Mouse (Mus musculus) midbrain, embryonic 11.5 days (tissue): ENCODE measurements at regions not wholly inside any gene's neighbourhood (a gene's known extent, or its start where the extent isn't known, plus 50 kb on each side); places are given as distances from the start of the nearest gene placed in this dataset.

Experiments used
- ATAC-seq: fragments of 200-750 bp; cut with Nextera tagmentation; 2 replicates; pipeline ENCODE4 v1.8.0; 2017; ENCODE audit warnings: moderate TSS enrichment, moderate library complexity; ENCODE audit not compliant: low FRiP score
- DNase-seq: peaks from one replicate; pipeline ENCODE4 v3.0.0; 2015; ENCODE audit warnings: low spot score; ENCODE audit errors: missing footprints
- H3K27ac ChIP-seq: fragments of 300-500 bp; sonication (generic); 2 replicates; pipeline ENCODE4 v1.5.1; 2014; ENCODE audit warnings: low read depth, low read length
- H3K27me3 ChIP-seq: fragments of 300-500 bp; sonication (generic); 2 replicates; pipeline ENCODE4 v1.6.1; 2014; ENCODE audit warnings: mild to moderate bottlenecking, low read length, moderate library complexity, mixed read lengths; ENCODE audit not compliant: control insufficient read depth, insufficient read depth
- H3K36me3 ChIP-seq: fragments of 300-500 bp; sonication (generic); 2 replicates; pipeline ENCODE4 v1.6.1; 2014; ENCODE audit warnings: mild to moderate bottlenecking, low read length, moderate library complexity, mixed read lengths; ENCODE audit not compliant: control insufficient read depth, insufficient read depth
- H3K4me1 ChIP-seq: fragments of 300-500 bp; sonication (generic); 2 replicates; pipeline ENCODE4 v1.6.1; 2014; ENCODE audit warnings: low read length; ENCODE audit not compliant: control insufficient read depth, insufficient read depth
- H3K4me2 ChIP-seq: fragments of 300-500 bp; sonication (generic); 2 replicates; pipeline ENCODE4 v1.6.1; 2014; ENCODE audit warnings: mild to moderate bottlenecking, moderate library complexity
- H3K4me3 ChIP-seq: fragments of 300-500 bp; sonication (generic); 2 replicates; pipeline ENCODE4 v1.5.1; 2014; ENCODE audit warnings: low read depth, low read length
- H3K9ac ChIP-seq: fragments of 300-500 bp; sonication (generic); 2 replicates; pipeline ENCODE4 v1.6.1; 2014; ENCODE audit warnings: low read length
- H3K9me3 ChIP-seq: fragments of 300-500 bp; sonication (generic); 2 replicates; pipeline ENCODE4 v1.6.1; 2016; ENCODE audit warnings: low read length; ENCODE audit not compliant: control insufficient read depth
- WGBS: fragments of 180-500 bp; shearing (Covaris S2); extraction: QIAGEN DNeasy Blood & Tissue Kit; methylation state at CpG from one replicate; pipeline ENCODE4 v1.1.7; 2014; 5-methylcytosine and 5-hydroxymethylcytosine counted together

DNA sequence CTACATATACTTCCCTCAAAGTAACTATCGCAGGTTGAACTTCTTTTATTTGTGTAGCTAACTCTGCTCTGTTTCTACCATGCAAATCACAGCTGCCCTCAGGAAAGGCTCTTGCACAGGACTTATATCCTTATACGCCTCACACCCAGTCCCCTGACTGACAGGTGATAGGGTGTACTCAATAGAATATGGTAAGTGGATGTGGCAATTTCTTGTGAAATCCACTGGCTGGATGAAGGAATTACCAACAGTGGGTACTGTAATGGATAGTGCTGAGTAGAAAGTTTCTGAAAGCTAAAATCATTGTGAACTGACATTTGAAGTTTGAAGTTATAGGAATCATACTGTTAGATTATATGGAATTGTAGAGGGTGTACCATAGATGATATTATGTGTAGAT, 227.5 kb upstream of the Pik3r1 start:
- Histone ChIP-seq H3K4me2 (no peak overlapping the region), H3K9me3 (no peaks in the 10 kb centered on the region), H3K4me1 (no peaks in the 10 kb centered on the region), H3K27me3 (no peaks in the 10 kb centered on the region), H3K4me3 (no peak overlapping the region), H3K9ac (no peak overlapping the region), H3K27ac (no peak overlapping the region), H3K36me3 (no peaks in the 10 kb centered on the region)
- DNase-seq (no peak), ATAC-seq (no peak)
- 93% methylated on average over 2 of the region's 2 CpGs for WGBS

DNA sequence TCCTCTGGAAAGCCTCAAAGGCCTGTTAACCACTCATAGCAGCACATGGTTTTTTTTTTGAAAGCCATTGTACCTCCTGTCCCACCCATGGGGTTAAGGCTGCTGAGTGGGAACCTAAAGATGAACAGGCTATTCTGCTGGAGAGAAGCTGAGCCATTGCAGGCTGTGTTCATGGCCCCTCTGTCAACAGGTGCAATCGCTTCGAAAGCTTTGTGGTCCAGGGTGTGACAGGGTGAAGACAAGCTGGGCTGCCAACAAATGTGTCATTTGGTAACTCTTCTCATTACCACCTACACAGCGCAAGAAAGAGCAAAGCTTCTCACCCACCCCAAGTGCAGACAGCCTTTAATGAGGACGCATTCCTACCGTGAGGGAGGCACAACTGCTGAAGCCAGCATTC, 228.1 kb upstream of the Pik3r1 start:
- Histone ChIP-seq H3K4me3 (no peak overlapping the region), H3K9ac (no peak overlapping the region), H3K4me1 (no peaks in the 10 kb centered on the region), H3K9me3 (no peaks in the 10 kb centered on the region), H3K4me2 (no peak overlapping the region), H3K27ac (no peak overlapping the region), H3K36me3 (no peaks in the 10 kb centered on the region), H3K27me3 (no peaks in the 10 kb centered on the region)
- DNase-seq (no peak), ATAC-seq (no peak)
- 79% methylated on average over 5 of the region's 5 CpGs for WGBS

DNA sequence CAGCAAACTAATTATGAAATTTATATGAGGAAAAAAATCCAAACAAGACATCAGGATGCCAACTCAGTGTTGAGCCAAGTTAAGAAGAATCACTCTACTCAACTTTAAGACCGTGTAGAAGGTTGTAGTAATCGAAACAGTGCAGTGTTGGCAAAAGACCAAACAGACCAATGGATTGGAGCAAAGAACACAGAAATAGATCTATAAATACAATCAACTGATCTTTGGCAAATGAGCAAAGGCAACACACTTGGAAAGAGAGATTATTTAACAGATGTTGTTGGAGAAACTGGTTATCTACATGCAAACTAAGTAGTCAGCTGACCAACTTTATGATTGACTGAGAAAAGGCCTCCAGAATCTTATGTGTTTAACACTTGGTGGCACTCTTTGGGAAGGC, 229.4 kb upstream of the Pik3r1 start:
- Histone ChIP-seq H3K4me1 (no peaks in the 10 kb centered on the region), H3K4me3 (no peak overlapping the region), H3K4me2 (no peak overlapping the region), H3K9me3 (no peaks in the 10 kb centered on the region), H3K9ac (no peak overlapping the region), H3K27me3 (no peaks in the 10 kb centered on the region), H3K27ac (no peak overlapping the region), H3K36me3 (no peaks in the 10 kb centered on the region)
- WGBS = 96% methylated on average over 2 of the region's 2 CpGs
- ATAC-seq (no peak), DNase-seq (no peak)

DNA sequence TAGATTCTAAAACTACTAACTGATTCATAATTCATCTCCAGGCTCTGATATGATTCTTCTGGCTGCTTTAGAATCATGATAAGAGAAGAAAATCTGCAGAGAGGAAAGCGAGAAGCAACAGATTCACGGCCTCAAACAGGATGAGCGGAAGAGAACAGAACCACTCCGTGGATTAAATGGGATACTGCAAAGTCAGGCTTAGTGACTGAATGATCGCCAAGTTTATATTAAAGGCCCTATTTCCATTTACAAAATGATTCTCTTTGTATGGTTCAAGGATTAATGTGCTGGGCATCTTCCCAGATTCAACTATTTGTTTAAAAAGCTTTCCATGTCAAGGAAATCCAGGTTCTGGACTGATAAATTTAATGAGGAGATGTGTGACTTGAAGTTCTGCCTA, 238.5 kb upstream of the Pik3r1 start:
- no peak for DNase-seq
- no peak for ATAC-seq
- Histone ChIP-seq H3K4me2 (no peak overlapping the region), H3K9ac (no peak overlapping the region), H3K4me3 (no peak overlapping the region), H3K36me3 (no peaks in the 10 kb centered on the region), H3K27me3 (no peaks in the 10 kb centered on the region), H3K9me3 (no peaks in the 10 kb centered on the region), H3K4me1 (no peaks in the 10 kb centered on the region), H3K27ac (no peak overlapping the region)
- WGBS = 93% methylated on average over 5 of the region's 5 CpGs

DNA sequence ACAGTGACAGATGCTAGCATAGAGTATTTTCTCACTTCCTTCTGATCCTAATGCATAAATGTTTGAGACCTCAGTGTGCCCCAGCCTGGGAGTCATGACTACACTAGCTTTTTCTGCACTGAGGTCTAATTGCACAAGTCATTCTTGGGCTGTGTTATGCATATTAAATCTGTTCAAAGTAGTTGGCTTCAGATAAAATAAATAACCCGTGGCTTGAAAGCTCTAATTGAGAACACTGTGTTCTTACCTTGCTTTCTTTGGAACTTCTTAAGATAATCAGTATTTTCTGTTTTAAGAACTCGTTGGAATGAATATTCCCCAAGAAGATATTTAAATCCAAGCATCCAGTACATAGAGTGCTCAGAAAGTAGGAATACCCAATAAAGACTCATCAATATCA, 243.9 kb upstream of the Pik3r1 start:
- H3K4me1 ChIP-seq = no peaks in the 10 kb centered on the region
- no peaks in the 10 kb centered on the region for H3K27me3 ChIP-seq
- H3K27ac ChIP-seq = no peak overlapping the region
- H3K36me3 ChIP-seq = no peaks in the 10 kb centered on the region
- H3K4me3 ChIP-seq = no peak overlapping the region
- H3K4me2 ChIP-seq = no peak overlapping the region
- DNase-seq (no peak), ATAC-seq (no peak)
- H3K9ac ChIP-seq = no peak overlapping the region
- H3K9me3 ChIP-seq = no peaks in the 10 kb centered on the region
- WGBS = 84% methylated on average over 2 of the region's 2 CpGs

DNA sequence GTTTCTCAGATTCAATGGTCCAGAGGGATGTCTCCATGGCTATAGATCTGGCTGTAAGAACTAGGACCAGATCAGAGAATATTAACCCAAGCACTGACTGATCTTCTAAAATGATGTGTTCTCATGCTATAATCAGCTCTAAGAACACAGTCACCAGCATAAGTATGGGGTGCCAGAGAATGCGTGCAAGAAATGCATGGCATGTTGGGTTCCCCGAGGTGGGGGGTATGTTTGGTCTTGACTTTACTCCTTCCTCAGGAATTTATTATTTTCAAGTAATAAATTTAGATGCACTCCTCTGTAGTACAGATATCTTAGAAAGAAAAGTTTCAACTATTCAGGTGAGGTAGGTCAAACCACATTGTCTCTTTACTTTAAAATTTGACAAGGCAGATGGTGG, 246.5 kb upstream of the Pik3r1 start:
- no peak overlapping the region for H3K4me2 ChIP-seq
- H3K27ac ChIP-seq = no peak overlapping the region
- H3K36me3 ChIP-seq = no peaks in the 10 kb centered on the region
- DNase-seq (no peak), ATAC-seq (no peak)
- H3K9ac ChIP-seq = no peak overlapping the region
- no peaks in the 10 kb centered on the region for H3K27me3 ChIP-seq
- H3K4me1 ChIP-seq = no peaks in the 10 kb centered on the region
- 79% methylated on average over 2 of the region's 2 CpGs for WGBS
- no peak overlapping the region for H3K4me3 ChIP-seq
- no peaks in the 10 kb centered on the region for H3K9me3 ChIP-seq

DNA sequence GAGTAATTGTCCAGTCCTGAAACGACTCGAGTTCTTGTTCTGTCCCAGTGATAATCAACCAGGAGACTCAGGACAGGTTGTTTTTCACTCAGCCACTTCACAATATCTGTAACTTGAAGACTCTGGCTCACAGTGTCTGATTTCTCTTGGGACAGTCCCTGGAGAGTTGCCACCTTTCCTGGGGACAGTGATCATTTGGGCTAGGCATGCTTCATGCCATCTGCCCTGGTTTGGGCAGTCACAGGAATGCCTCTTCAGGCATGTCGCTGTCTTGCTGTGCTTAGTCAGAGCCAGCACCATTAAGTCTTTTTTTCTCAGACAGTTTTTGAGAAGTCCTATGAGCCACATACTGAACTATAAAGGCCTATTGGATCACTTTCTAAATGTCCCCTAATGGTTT, 246.9 kb upstream of the Pik3r1 start:
- ATAC-seq = no peak
- Histone ChIP-seq H3K9me3 (no peaks in the 10 kb centered on the region), H3K4me3 (no peak overlapping the region), H3K27ac (no peak overlapping the region), H3K9ac (no peak overlapping the region), H3K4me1 (no peaks in the 10 kb centered on the region), H3K36me3 (no peaks in the 10 kb centered on the region), H3K27me3 (no peaks in the 10 kb centered on the region), H3K4me2 (no peak overlapping the region)
- DNase-seq = no peak
- WGBS = 87% methylated on average over 3 of the region's 3 CpGs

DNA sequence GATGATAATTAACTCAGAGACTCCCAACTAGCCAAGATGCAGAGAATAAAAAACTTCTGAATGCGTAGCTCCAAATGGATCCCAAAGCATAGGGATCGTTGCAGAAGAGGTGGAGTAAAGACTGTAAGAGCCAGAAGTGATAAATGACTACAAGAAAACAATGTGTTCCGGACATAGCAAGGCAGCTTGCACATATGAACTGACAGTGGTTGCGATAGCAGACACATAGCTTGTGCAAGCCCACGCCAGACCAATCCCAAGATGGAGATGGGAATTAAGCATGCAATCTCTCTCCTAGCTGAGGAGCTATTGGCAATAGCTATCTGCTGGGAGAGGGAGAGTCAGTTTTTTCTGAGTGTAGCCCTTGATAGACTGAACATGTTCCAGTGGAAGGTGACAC, 248.5 kb upstream of the Pik3r1 start:
- Histone ChIP-seq H3K27me3 (no peaks in the 10 kb centered on the region), H3K9ac (no peak overlapping the region), H3K4me2 (no peak overlapping the region), H3K4me1 (no peaks in the 10 kb centered on the region), H3K4me3 (no peak overlapping the region), H3K36me3 (no peaks in the 10 kb centered on the region), H3K27ac (no peak overlapping the region), H3K9me3 (no peaks in the 10 kb centered on the region)
- WGBS = 94% methylated on average over 5 of the region's 5 CpGs
- ATAC-seq (no peak), DNase-seq (no peak)

DNA sequence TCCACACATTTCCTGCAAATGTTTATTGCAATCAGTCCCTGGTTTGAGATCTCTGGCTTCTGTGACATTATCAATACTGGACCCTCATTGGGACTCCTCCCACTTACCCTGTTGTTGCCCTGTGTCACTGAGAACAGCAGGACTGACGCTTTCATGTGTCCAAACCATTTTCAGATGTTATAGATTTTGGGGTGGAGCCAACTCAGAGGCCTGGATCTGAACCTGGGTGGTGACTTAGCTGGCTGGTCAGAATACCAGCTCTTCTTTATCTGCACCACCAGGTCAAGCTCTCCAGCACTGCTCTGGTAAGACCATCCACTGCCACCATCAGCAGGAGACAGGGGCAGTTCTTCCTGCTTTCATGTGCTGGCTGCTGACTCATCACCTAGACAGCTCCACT, 254.3 kb upstream of the Pik3r1 start:
- no peak overlapping the region for H3K4me3 ChIP-seq
- no peak overlapping the region for H3K4me2 ChIP-seq
- no peak overlapping the region for H3K27ac ChIP-seq
- no peaks in the 10 kb centered on the region for H3K36me3 ChIP-seq
- no peaks in the 10 kb centered on the region for H3K9me3 ChIP-seq
- ATAC-seq (0 out of 2 replicates have a peak, but pooled peaks have one; percentile 7), DNase-seq (no peak)
- no peaks in the 10 kb centered on the region for H3K4me1 ChIP-seq
- WGBS = 81% methylated on average over 1 of the region's 1 CpGs
- no peaks in the 10 kb centered on the region for H3K27me3 ChIP-seq
- H3K9ac ChIP-seq = no peak overlapping the region

DNA sequence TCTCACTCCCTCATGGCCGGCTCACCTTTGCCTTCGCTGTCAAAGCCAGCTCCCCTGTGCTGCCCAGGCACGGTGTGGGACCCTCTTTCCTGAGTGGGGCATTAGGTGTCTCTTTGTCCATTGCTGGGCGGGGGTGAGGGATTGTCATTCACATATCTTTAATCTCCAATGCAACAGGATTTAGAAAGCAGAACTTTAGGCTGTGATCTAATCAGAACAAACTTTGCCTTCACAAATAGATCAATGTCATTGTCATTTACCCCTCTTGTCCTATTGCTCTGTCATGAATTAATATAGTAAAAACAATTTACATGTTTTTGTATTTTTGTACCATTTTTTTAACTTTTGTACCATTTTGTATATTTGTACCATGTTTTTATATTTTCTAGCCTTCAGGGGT, 254.7 kb upstream of the Pik3r1 start:
- H3K36me3 ChIP-seq = no peaks in the 10 kb centered on the region
- H3K4me2 ChIP-seq = no peak overlapping the region
- no peak for DNase-seq
- no peaks in the 10 kb centered on the region for H3K9me3 ChIP-seq
- no peak overlapping the region for H3K4me3 ChIP-seq
- H3K4me1 ChIP-seq = no peaks in the 10 kb centered on the region
- WGBS = 89% methylated on average over 4 of the region's 4 CpGs
- H3K9ac ChIP-seq = no peak overlapping the region
- H3K27ac ChIP-seq = no peak overlapping the region
- ATAC-seq = no peak
- H3K27me3 ChIP-seq = no peaks in the 10 kb centered on the region
